Mouse (Mus musculus): ENCODE measurements at regions not wholly inside any gene's neighbourhood (a gene's known extent, or its start where the extent isn't known, plus 50 kb on each side); places are given as distances from the start of the nearest gene placed in this dataset.

DNA sequence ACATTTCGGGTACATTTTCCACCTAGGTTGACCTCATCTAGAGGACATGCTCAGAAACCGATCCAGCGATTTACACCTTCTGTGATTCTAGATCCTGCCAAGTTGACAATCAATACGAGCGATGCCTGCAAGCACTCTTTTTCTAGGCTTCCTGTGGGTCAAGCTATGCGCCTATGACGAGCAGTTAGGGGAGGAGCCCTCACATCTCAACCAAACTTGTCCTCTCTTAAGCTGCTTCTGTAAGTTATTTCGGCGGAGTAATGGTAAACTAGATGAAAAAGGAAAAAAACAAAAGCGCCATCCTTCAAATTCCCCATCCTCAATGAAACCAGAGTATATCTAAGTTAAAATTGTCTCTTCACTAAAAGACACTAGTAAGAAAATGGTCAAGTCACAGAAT is 858.5 kb downstream of the Zfp704 start:
- DNase-seq (ENCODE audit: low spot score in 2 of 2) = no peak

DNA sequence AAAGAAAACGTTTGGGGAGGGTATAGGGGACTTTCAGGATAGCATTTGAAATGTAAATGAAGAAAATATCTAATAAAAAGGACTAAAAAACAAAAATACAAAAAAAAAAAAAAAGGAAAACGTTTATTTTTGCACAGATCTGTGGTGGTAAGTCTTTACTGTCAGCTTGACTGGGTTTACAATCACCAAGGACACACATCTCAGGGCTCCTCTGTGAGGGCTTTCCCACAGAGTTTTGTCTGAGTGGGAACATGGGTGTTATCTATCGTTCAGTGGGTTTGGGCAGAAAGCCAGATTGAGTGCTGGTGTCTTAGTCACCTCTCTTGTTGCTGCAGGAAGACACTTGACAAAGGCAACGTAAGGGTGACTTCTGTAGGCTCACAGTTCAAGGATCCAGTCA is 859.0 kb downstream of the Zfp704 start:
- DNase-seq (ENCODE audit: low spot score in 2 of 2) = no peak

DNA sequence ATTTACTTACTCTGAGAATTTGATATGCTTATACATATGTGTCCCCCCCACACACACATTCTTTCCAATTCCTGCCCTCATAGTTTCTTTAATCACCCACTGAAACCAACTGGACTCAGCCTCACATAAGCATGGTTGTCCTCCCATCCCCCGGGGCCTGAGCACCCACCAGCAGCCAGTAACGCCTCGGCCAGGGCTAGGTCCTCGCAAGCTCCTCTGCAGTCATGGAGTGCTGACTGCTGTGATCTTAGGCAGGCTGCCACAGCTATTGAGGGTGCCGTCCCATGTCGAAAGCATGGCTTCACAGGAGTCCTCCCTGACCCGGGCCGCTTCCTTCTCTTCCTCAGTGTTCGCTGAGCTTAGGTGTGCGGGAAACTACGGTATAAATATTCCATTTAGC is 859.7 kb downstream of the Zfp704 start:
- no peak for DNase-seq (ENCODE audit: low spot score in 2 of 2)

DNA sequence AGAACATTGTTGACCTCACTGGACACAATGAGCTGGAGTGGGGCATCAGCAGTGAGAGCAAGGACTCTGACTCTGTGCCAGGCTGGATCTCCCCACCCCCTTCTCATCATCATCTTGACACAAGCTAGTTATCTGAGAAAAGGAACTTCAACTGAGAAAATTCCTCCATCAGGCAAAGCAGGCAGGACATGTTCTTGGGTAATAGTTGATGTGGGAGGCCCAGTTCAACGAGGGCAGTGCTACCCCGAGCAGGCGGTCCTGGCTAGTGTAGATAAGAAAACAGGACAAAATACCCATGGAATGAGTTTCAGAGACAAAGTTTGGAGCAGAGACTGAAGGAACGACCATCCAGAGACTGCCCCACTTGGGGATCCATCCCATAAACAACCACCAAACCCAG is 862.7 kb downstream of the Zfp704 start:
- DNase-seq (ENCODE audit: low spot score in 2 of 2) = no peak

DNA sequence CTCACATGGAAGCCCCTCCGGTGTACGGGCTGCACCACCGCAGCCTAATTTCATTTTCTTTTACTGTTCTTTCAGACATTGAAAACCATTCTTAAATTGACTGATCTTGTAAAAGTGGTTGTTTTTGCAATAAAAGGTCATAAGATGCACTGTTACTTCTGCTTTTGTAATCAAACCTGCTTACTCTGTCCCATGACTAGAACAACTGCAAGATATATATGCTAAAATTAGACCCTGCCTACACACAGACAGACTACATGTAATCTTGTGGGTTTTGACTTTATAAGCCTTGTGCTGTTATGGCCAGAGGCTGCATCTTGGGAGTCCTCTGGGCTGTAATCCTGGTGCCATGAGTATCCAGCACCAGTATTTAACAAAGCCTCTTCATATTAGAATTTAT is 863.2 kb downstream of the Zfp704 start:
- DNase-seq (ENCODE audit: low spot score in 2 of 2) = no peak

DNA sequence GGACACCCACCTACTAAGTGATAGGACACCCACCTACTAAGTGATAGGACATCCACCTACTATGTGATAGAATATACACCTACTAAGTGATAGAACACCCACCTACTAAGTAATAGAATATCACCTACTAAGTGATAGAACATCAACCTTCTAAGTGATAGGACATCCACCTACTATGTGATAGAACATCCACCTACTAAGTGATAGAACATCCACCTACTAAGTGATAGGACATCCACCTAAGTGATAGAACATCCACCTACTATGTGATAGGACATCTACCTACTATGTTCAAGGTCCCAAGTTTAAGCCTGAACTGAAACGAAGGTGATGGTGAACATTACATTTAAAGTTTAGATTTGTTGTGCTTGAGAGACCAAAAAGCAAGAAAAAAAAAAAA is 863.8 kb downstream of the Zfp704 start:
- DNase-seq (ENCODE audit: low spot score in 2 of 2) = no peak

DNA sequence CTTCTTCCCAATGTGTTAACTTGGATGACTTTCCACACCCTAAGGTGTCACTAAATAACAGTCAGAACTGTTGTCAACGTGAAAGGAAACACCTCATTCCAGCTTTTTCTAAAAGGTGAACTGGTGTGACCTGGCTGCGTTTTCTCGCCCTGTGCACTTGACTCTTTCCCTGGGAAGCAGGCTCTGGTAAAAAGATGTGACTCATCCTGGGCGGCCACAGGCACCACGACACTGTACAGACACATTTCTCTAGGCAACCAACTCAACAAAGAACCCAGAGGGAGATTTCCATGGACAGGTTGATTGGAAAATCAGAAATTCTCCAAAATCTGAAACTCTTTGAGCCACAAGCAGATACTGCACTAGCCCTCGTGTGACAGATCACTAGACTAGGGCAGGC is 865.0 kb downstream of the Zfp704 start:
- no peak for DNase-seq (ENCODE audit: low spot score in 2 of 2)

DNA sequence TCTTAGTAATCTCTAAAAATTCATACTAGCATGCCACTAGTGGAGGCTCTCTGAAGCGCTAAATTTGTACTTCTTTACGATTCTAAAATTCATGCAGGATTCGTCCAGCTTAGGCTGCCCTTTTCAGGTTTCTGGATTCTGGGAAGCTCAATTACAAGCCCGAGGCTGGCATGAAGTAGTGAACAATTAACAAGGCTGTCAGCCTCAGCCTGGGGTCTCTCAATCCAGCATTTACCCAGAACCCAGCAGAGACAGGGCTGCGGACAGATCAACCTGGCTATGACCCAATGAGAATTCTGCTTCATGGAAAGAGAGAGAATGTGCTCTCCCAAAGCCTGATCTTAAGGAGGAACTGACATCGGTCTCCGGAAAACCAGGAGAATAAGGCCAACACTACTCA is 866.2 kb downstream of the Zfp704 start:
- no peak for DNase-seq (ENCODE audit: low spot score in 2 of 2)

DNA sequence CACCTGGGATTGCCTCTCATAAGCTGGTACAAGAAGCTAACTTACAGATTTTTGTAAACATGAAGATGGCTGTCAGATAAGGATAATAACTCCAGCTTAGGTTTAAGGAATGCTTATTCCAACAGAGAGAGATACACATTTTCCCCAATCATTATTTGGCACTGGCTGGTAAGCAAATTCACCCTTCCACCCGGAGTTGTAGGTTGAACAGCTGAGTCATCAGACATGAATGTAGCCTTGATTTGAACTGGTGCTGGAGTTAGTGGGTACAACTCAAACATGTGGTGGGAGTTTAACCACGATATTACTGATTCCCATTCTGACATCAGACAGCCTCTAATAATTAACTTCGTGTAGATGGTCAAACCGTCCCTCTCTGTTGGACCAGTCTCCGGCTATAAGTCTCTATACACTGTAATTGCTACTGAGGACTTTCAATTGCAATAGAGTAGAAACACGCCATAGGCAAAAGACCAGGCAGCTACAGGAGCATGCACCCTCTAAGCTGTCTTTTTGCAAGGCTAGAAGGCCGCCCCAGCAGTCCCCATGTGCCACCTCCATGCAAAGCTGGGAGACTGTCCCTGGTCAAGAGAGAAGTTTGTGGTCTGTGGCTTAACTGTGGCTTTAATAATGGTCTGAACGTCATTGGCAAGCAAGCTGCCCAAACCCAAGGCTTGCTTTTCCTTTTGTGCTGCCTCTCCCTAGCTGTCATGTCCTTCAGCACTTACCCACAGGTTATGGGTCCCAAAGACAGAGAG is 868.4 kb downstream of the Zfp704 start:
- no peak for DNase-seq (ENCODE audit: low spot score in 2 of 2)

DNA sequence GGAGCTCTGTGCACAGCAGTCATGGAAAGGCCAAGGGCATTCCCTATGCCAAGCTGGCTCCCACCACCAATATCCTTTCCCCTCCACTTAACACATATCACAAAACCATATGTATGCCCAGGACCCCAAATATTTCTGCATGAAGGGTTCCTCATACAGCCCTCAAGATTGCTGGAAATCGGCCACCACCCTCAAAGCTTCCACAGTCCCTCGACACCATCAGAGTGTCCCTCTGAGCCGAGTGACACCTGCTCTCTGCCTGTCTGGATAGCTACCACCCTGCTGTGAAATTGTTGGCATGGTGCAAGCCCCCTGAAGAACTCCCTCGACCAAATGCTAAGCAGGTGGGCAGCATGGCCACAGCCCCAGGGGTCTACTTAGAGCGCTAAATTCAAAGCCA is 869.2 kb downstream of the Zfp704 start:
- no peak for DNase-seq (ENCODE audit: low spot score in 2 of 2)

DNA sequence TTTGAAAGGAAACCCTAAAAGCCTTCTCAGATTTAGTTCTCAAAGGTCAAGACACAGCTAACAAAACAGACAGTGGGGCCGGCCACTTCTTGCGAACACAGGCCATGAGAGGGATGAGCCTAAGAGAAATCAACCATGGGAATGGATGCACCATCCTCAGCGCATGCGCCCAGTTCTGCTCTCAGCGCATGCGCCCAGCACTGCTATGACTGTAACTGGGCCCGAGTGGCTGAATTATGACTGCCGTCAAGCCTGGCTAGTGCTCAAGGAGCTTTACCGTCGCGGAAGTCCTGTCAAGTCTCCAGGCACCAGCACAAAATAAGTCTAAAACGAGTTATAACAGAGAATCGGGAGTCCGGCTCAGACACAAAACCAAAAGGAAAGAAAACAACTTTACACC is 870.6 kb downstream of the Zfp704 start:
- DNase-seq (ENCODE audit: low spot score in 2 of 2) = no peak

DNA sequence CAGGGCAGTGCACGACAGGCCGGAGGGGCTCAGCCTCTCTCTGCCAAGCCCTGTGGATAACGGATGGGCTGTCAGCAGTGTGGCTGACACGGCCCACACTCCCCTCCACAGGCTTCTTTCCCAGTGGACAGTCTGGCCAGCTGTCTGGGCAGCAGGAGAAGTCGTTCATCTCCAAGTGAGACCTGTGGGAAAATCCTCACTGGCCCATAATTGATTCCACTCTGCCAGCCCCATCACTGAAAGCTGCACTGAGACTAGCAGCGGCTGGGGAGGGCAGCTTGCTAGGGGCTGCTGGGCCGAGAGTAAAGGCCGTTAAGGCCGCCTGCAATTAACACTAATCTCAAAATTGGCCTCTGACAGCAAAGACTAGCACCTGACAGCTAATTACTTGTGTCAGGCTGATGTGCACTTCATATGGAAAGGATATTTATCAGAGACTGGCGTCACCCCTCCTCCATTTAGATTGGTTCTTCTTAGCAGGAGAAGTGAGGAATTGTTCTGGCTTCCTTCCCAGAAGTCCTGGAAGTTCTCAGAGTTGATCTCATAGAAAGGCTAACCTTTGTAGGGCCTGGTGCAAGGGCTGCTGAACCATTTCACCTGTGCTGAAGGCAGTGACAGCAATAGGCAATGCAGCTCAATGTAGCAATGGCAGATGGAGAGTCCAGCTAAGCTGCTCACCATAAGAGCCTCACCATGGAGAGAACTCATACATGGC is 873.5 kb downstream of the Zfp704 start:
- no peak for DNase-seq (ENCODE audit: low spot score in 2 of 2)

DNA sequence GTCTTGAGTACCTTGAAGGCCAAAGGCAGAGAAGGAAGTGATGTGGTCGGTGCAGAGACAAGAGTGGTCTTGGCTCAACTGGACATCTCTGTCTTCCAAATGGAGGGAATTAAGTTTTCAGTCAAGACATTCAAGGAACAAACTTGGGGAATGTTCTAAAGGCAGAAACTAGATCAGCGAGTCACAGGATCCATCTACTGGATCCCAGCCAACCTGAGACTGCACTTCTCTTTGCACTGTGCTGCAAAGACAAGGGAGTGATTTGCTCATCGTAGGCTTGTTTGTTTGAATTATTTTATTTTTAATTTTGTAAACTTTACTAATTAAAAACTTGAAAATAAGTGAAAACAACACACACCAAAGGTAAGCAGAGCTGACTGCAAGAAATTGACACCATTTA is 875.8 kb downstream of the Zfp704 start:
- DNase-seq (ENCODE audit: low spot score in 2 of 2) = no peak

DNA sequence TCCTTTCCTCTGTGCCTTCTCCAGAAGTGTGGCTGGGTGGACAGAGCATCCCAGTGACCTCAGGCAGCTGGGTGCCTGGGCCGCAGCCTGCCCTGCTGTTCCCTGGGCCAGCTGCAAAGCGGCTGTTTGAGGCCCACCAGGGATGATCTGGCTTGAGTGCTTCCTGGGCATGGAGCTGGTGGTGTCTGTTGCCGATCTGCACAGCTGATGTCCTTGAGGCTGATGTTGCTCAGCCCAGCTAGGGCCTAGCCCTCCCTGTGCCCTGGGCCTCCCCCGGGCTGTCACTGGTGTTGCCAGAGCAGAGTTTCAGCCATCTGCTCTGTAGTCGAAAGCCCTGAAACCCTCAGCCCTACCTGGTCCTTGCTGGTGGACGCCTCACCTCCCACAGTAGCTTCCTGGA is 878.5 kb downstream of the Zfp704 start:
- no peak for DNase-seq (ENCODE audit: low spot score in 2 of 2)

DNA sequence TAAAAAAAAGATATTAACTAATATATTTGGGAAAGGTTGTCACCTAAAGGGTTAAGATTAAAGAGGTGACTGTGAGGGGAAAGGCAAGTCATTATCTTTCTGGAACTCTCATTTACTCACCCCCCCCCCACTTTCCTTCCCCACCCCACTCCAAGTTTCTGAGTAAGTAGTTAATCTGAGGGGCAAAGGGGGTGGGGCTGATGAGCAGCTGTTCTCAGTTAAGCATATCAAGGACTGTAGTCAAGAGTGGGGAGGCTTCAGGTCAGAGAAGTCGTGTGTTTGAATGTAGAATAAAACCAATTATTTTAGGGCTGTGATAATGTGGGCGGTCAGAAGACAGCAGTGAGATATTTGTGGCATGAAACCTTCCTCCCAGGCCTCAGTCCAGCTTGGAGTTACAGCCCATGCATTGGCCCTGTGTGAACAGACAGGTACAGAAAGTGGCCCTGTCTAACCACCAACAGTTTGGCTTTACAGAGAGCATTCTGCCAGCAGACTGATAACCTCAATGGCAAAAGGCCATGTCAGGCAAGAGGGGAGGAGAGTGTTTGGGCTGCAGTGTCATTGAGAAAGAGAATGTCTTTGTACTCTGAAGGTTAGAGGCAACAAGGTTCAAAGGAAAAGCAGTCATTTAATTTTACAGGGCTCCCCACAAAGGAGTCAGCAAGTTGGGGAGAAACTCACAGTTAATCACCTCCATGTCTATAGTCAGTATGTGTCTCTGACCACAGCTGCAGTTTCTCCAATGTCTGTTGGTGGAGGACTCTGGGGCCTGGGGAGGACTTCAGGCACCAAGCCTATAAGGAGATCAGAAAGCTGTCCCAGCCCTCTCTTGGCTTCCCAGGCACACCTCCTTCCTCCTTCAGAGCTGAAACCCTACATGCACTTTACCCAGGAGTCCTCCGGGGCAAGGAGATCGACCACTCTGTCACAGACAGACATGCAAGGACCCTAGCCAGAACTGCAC is 888.0 kb downstream of the Zfp704 start:
- peak in 1 of 2 experiments; percentile 9 for DNase-seq (ENCODE audit: low spot score in 2 of 2)

DNA sequence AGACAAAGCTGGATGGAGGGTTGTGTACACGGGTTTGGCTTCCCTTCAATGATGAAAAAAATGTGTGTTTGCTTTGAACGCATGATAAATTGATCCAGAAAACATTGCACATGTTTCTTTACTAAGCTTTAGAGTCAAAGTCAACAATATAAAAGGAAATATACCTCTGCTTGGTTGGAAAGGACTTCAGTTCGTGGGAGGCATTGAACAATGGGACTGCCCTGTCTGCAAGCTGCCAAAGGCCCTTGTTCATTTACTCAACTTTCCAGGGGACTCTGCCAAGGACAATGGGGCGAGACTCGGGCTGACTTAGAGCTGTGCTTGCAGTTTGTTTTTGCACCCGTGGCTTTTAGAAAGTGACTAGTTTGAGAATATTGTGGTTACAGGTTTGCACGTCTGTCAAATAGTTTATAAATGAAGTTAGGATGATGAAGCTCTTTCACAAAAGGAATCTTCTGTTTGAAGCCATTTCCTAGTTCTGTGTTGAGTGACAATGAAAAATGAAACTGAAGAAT is 889.2 kb downstream of the Zfp704 start:
- no peak for DNase-seq (ENCODE audit: low spot score in 2 of 2)

DNA sequence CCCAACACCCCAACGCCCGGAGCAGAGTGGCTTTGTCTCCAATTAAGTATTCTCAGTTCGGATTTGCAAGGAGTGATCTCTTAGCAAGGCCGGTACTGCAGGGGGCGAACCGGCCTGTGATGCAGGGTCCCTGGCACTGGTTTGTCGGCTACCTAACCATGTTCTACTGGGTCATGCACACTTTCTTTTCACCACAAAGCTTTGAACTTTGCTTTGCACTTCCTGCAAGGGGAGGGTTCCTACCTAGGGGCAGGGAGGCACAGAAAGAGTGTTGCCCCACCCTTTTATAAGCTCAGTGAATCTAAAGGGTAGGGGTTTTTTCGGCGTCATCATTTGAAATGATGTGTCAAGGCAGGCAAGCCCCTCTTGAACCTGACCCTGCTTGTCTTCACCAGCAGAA is 891.7 kb downstream of the Zfp704 start:
- peak; percentile 6 to 8 for DNase-seq (ENCODE audit: low spot score in 2 of 2)

DNA sequence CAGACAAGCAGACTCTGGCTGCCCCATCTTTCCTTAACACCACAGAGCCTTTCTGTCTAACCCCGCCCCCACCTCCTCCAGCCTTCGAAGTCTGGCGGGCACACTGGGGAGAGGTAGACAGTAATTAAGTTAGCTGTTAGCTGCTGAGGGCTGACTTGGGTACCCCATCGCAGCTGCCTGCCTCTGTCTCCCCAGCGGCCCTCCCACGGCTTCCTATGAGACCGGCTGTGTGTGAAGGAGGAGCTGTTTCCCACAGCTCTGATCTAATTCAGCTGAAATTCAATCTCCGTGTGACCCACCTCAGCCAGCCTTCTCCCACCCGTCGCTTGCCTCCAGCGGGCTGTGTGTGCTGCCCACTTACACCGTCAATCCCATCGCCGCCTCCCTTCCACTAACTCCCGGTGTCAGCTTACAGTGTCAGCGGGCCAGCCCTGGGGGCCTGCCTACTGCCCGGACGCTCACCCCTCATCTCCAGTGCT is 892.5 kb downstream of the Zfp704 start:
- peak in 1 of 2 experiments; percentile 3 for DNase-seq (ENCODE audit: low spot score in 2 of 2)

Measured in spleen, postnatal 36 days (tissue).